Mouse (Mus musculus) hindbrain, embryonic 15.5 days (tissue): Measurements from ENCODE around the gene Qdpr. TPM values are rescaled to one million over a fixed set of nuclear protein-coding genes. Genes with fewer than 3 reads are reported as not detected.

Experiments used
- ATAC-seq: fragments of 200-750 bp; cut with Nextera tagmentation; 2 replicates; pipeline ENCODE4 v1.8.0; 2017; ENCODE audit warnings: low read depth, moderate number of reproducible peaks, moderate TSS enrichment; ENCODE audit not compliant: low FRiP score
- H3K27ac ChIP-seq: fragments of 300-500 bp; sonication (generic); replicated peaks from 2 replicates; pipeline ENCODE4 v1.5.1; 2015; ENCODE audit warnings: mild to moderate bottlenecking, inconsistent platforms
- H3K27me3 ChIP-seq: fragments of 300-500 bp; sonication (generic); 2 replicates; pipeline ENCODE4 v1.6.1; 2015; ENCODE audit warnings: control low read depth, inconsistent platforms
- H3K36me3 ChIP-seq: fragments of 300-500 bp; sonication (generic); 2 replicates; pipeline ENCODE4 v1.6.1; 2015; ENCODE audit warnings: control low read depth, inconsistent platforms
- H3K4me1 ChIP-seq: fragments of 300-500 bp; sonication (generic); replicated peaks from 2 replicates; pipeline ENCODE4 v1.6.1; 2015; ENCODE audit warnings: control low read depth, inconsistent platforms
- H3K4me2 ChIP-seq: fragments of 300-500 bp; sonication (generic); 2 replicates; pipeline ENCODE4 v1.6.1; 2015; ENCODE audit warnings: moderate library complexity, mild to moderate bottlenecking, inconsistent platforms
- H3K4me3 ChIP-seq: fragments of 300-500 bp; sonication (generic); 2 replicates; pipeline ENCODE4 v1.5.1; 2015; ENCODE audit warnings: mild to moderate bottlenecking, inconsistent platforms
- H3K9ac ChIP-seq: fragments of 300-500 bp; sonication (generic); 2 replicates; pipeline ENCODE4 v1.6.1; 2015; ENCODE audit warnings: inconsistent platforms
- H3K9me3 ChIP-seq: fragments of 300-500 bp; sonication (generic); 2 replicates; pipeline ENCODE4 v1.6.1; 2016; ENCODE audit warnings: control low read depth, inconsistent platforms
- WGBS: fragments of 180-500 bp; shearing (Covaris S2); methylation state at CpG from one replicate; pipeline ENCODE4 v1.1.7; 2015; 5-methylcytosine and 5-hydroxymethylcytosine counted together
- polyA plus RNA-seq: library from polyadenylated mRNA; unstranded; fragments of >200 nt; fragmentation: Nextera tagmentation; extraction: Ambion mirVana; gene quantifications from 2 replicates; pipeline ENCODE4 v1.2.1, GENCODE M21; 2015

Gene Qdpr
- 131 and 132 TPM in 2 replicates for polyA plus RNA-seq

DNA sequence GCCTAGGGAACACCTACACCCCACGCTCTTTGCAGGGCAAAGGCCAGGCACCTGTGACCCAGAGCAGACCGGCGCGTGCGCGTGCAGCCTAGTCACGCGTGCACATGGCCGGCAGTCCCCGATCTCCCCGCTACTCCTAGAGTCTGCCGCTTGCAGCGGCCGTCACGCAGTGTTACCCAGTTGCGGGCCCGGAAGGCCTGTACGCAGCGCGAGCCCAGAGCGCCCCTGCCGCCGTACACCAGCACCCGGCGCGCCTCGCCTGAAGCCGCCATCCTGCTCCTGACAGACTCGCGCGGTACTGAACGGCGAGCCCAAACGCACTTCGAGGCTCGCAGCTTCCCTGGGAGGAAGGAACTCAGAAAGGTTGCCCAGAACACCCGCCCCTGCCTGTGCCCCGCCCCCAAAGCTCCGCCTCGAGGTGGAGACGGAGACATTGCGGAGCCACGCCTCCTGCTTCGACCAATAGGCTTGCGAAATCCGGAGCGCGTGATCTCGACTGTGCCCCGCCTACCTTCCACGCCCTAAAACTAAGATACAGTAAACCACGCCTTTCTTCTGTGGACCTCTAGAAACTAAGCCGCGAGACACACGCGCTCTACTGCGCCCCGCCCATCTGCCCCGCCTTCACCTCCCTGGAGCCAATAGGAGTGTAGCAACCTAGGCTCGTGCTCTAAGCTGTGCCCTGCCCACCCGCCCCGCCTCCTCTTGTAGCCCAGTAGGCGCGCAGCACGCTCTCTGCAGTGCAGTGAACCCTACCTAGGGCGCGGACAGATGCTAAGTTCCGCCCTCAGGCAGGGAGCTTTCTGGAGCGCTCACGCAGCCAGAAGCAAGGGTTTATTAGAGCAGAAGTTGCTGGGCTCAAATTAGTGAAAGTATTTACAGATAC is at the start of gene Qdpr:
Qdpr (minus strand) TSS at position 406 of the 886 bp plus-strand sequence.
- peak within 1 kb of the TSS; percentile 81 for H3K27ac ChIP-seq
- H3K9me3 ChIP-seq: no peaks in the 10 kb centered on the region
- 0 out of 2 replicates have a peak, but pooled peaks cover 3% of the 10 kb centered on the region for H3K27me3 ChIP-seq
- H3K36me3 ChIP-seq: no peaks in the 10 kb centered on the region
- H3K4me1 ChIP-seq: peaks cover 21% of the 10 kb centered on the region
- peak; percentile 100 for ATAC-seq
- peak within 1 kb of the TSS; percentile 96 for H3K4me2 ChIP-seq
- H3K4me3 ChIP-seq: peak within 1 kb of the TSS; percentile 75
- peak within 1 kb of the TSS; percentile 79 for H3K9ac ChIP-seq
- under 1% methylated on average over 70 of the region's 70 CpGs for WGBS

DNA sequence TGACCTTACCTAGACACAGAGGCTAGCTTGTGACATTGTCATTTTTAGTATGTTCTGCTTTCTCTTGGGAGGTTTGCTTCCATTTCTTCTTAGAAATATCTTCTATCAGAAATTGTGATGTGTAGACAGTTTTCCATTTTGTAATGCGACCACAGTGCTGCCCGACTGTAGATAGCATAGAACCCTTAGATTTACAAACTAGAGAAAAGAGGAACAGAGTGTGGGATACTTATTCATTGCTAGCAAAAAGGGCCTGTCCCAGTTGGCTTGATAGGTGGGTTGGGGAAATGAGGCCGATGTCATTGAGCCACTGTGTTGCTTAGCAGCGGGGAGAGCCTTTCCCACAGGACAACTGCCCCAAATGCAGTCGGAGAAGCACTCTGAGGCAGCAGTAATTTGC is 47.5 kb upstream of the Qdpr start:
- 89% methylated on average over 5 of the region's 5 CpGs for WGBS
- ATAC-seq: no peak
- H3K27me3 ChIP-seq: no peaks in the 10 kb centered on the region

DNA sequence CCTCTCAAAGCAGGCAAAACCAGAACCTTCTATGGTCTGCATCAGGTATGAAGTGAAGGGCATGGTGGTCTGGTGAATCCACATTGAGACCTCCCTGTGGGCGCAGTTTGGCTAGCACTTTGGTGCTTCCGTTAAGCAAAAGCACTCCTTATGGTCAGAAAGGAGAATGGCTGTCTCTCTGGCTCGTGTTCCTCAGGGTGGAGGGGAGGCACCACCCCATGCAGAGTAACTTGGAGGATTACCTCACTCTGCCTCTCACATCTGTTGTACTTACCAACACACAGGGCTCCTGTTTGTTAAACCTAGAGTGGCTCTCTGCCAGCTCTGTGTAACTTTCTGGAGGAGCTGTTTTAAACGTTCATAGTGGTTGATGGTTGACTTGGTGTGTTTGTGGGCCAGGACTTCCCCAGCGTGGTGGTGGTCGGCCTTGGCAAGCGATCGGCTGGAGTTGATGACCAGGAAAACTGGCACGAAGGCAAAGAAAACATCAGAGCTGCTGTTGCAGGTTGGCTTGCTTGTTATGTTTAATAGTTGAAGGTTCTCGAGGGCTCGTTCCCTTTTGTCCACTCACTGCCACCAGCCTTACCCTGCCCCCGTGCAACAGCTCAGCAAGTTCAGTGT is 47.0 kb upstream of the Qdpr start:
- Histone ChIP-seq H3K4me2 (no peak overlapping the region), H3K4me3 (no peak overlapping the region), H3K9me3 (no peaks in the 10 kb centered on the region), H3K9ac (no peak overlapping the region), H3K4me1 (peaks cover 16% of the 10 kb centered on the region), H3K36me3 (peaks cover 12% of the 10 kb centered on the region; the same call in 1 of the 2 replicates), H3K27me3 (no peaks in the 10 kb centered on the region), H3K27ac (no peak overlapping the region)
- 85% methylated on average over 12 of the region's 12 CpGs for WGBS
- no peak for ATAC-seq

More for the DNA sequence above, 47.5 kb upstream of the Qdpr start:
- Histone ChIP-seq H3K4me2 (no peak overlapping the region), H3K9me3 (no peaks in the 10 kb centered on the region), H3K9ac (no peak overlapping the region), H3K4me3 (no peak overlapping the region), H3K36me3 (peaks cover 12% of the 10 kb centered on the region; the same call in 1 of the 2 replicates), H3K4me1 (peaks cover 13% of the 10 kb centered on the region), H3K27ac (no peak overlapping the region)

DNA sequence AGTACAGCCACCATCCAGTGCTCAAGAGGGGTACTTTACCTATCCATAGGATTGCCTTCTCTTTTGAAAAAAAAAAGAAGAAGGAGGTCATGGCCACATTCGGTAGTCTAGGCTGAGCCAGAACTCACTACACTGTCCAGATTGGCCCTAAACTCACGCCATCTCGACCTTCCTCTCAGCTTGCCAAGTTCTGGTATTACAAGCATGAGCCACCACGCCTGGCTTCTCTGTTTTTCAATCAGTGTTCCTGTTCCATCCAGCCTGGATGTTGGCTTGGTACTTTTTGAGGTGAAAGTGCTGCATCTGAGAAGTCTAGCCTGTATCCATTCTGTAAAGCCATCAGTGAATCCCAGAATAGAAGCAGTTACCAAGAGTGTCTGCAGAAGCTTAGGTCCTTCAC is 46.4 kb upstream of the Qdpr start:
- WGBS: 95% methylated on average over 4 of the region's 4 CpGs

DNA sequence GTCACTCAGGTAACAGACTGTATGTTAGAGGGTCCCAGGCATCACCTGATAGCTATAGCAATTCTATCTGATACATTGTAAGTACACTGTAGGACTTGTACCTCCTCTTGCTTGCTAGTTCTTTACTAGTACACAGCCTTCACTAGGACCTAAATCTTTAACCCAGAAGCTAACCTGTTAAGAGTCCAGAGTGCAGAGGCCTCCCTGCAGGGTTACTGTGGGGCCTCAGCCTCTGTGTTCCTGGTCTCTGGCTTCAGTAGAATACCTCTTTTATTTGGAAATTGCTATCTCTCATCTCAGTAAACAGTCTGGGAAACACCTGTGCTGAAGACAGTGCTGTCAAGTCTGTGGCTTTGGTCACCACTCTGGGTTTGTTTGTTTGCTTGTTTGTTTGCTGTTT is 46.0 kb upstream of the Qdpr start:
- Histone ChIP-seq H3K27ac (no peak overlapping the region), H3K9ac (no peak overlapping the region)

More for the DNA sequence above, 46.4 kb upstream of the Qdpr start:
- ATAC-seq: no peak
- Histone ChIP-seq H3K9me3 (no peaks in the 10 kb centered on the region), H3K27ac (no peak overlapping the region), H3K4me3 (no peak overlapping the region), H3K9ac (no peak overlapping the region), H3K36me3 (peaks cover 12% of the 10 kb centered on the region; the same call in 1 of the 2 replicates), H3K4me2 (no peak overlapping the region), H3K4me1 (peaks cover 16% of the 10 kb centered on the region), H3K27me3 (no peaks in the 10 kb centered on the region)

DNA sequence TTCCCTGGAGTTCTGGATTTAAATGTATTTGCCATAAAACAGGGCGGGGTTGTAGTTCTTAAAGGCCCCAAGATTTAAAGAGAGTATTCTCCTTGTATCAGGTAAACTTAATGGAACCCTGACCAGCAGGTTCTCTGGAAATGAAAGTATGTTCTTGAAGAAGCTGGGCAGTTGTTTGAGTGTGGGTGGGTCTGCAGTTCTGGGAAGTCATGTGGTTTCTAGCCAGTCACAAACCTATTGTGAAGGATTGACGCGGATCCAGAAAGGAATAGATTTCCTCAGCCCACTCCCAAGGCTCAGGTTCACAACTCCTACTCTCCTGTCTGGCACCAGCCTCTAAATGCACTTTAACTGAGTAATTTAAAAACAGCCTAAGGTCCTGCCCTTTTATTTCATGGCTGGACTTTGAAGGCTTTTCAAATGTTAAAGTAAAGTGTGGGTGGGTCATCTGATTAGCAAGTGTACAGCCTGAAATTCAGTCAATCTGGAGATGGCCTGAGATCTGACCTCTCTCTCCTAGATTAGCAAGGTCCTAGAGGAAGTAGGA is 45.5 kb upstream of the Qdpr start:
- H3K4me2 ChIP-seq: no peak overlapping the region
- no peaks in the 10 kb centered on the region for H3K9me3 ChIP-seq
- H3K4me1 ChIP-seq: peaks cover 16% of the 10 kb centered on the region
- ATAC-seq: no peak
- H3K36me3 ChIP-seq: peaks cover 8% of the 10 kb centered on the region; the same call in 1 of the 2 replicates
- H3K27ac ChIP-seq: no peak overlapping the region
- WGBS: 82% methylated on average over 3 of the region's 3 CpGs
- no peak overlapping the region for H3K9ac ChIP-seq
- no peak overlapping the region for H3K4me3 ChIP-seq
- no peaks in the 10 kb centered on the region for H3K27me3 ChIP-seq

More for the DNA sequence above, 46.0 kb upstream of the Qdpr start:
- no peaks in the 10 kb centered on the region for H3K9me3 ChIP-seq
- no peak for ATAC-seq
- peaks cover 16% of the 10 kb centered on the region for H3K4me1 ChIP-seq
- no peak overlapping the region for H3K4me3 ChIP-seq
- peaks cover 12% of the 10 kb centered on the region; the same call in 1 of the 2 replicates for H3K36me3 ChIP-seq
- H3K27me3 ChIP-seq: no peaks in the 10 kb centered on the region
- H3K4me2 ChIP-seq: no peak overlapping the region

DNA sequence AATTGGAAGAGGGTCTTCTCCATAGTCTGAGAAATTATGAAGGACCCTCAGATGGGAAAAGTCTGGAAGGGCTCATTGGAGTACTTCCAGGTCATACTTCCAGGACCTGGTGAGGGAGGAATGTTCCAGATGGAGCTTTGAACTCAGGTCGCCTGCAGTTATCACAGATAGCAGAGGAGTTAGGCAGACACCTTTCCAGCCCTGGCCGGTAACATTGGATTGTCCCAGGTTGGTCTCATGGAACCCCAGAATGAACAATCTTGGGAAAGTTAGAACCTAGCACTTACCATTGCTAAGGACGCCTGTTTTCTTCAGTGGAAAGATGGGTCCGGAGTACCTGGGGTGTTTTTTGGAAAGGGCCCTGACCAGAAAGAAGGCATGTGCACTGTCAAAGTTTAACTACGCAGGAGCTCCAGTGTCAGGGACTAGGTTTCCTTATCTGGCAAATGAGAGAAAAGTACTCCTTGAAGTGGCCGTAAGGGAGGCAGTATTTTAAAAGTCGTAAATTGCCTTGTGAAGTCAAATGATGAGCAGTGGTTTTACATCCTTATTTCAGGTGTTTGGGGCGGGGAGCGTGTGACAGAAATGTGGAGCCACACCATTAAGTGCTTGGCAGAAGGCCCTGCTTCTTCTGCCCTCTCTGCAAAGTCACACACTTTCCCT is 44.2 kb upstream of the Qdpr start:
- H3K36me3 ChIP-seq: peaks cover 4% of the 10 kb centered on the region; the same call in 1 of the 2 replicates
- WGBS: 66% methylated on average over 9 of the region's 9 CpGs
- H3K4me1 ChIP-seq: peaks cover 16% of the 10 kb centered on the region
- no peak for ATAC-seq
- H3K27ac ChIP-seq: peak overlapping the region; percentile 72; the same call in 1 of the 2 replicates
- H3K9me3 ChIP-seq: no peaks in the 10 kb centered on the region
- H3K9ac ChIP-seq: peak overlapping the region; percentile 71
- peak overlapping the region; percentile 90 for H3K4me2 ChIP-seq
- peak overlapping the region; percentile 80 for H3K4me3 ChIP-seq
- no peaks in the 10 kb centered on the region for H3K27me3 ChIP-seq

DNA sequence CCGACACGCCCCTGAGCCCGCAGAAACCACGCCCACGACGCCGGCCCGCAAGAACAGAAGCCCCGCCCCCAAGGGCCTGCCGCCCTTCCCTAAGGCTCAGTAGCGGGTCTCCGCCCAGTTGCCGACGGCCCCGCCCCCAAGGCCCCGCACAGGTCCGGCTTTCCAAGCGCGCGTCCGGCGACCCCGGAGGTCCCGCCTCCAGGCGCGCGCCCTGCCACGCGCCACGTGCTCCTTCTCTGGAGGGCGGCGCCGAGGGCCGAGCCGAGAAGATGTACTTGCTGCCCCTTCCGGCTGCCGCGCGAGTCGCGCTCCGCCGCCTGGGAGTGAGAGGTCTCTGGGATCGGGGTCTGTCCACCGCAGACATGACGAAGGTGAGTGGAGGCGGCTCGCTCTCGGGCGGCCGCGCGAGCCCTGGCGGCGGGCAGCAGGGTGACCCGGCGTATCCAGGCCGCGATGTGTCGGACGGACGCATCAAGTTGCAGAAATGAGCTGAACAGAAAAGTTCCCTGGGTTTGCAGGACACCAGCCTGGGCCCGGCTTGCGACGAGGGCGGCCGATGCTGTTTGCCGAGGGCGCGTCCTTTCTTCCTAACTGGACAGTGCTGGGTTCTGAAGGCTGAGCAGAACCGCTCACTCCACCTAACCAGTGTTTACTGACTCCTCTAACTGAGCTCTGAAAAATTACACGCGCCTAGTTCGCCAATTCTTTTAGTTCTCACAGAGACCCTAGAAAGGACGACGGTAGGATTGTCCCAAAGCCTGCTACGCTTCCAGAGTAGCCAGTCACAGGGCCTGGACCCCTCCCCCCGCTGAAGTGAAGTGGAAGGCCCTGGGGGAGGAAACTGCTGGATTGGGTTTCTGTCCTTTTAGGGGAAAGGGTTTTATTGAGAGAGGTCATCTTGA is 43.4 kb upstream of the Qdpr start, which contains the start of gene Lap3:
Lap3 (plus strand) TSS at position 184 of the 902 bp plus-strand sequence.
- Histone ChIP-seq H3K27ac (peak within 1 kb of the TSS; percentile 72), H3K9me3 (no peaks in the 10 kb centered on the region)
- under 1% methylated on average over 78 of the region's 78 CpGs for WGBS

DNA sequence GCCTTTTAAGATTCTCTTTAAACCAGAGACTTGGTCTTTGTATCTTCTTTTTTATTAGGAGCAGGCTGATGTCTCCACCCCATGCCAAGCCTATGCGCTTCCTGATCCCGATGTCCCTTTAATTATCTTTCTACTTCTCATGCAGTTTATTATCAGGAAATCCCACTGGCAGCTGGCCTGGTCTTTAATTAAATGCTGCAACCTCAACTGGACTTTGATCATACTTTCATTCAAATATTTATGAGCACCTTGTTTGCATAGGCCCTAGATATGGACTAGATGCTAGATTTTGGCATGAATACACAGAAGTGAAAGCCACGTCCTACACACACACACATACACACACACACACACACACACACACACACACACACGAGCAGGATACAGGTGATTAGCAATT is 41.7 kb upstream of the Qdpr start:
- 73% methylated on average over 4 of the region's 4 CpGs for WGBS
- Histone ChIP-seq H3K27me3 (no peaks in the 10 kb centered on the region), H3K4me3 (no peak overlapping the region), H3K36me3 (no peaks in the 10 kb centered on the region), H3K4me1 (peaks cover 16% of the 10 kb centered on the region), H3K27ac (no peak overlapping the region), H3K4me2 (no peak overlapping the region), H3K9ac (no peak overlapping the region), H3K9me3 (no peaks in the 10 kb centered on the region)
- no peak for ATAC-seq

More for the DNA sequence above, 43.4 kb upstream of the Qdpr start, which contains the start of gene Lap3:
- peak within 1 kb of the TSS; percentile 90 for H3K4me2 ChIP-seq
- H3K36me3 ChIP-seq: peaks cover 3% of the 10 kb centered on the region; the same call in 1 of the 2 replicates
- peak; percentile 96 for ATAC-seq
- peak within 1 kb of the TSS; percentile 71 for H3K9ac ChIP-seq
- H3K4me3 ChIP-seq: peak within 1 kb of the TSS; percentile 80
- no peaks in the 10 kb centered on the region for H3K27me3 ChIP-seq
- peaks cover 16% of the 10 kb centered on the region for H3K4me1 ChIP-seq

DNA sequence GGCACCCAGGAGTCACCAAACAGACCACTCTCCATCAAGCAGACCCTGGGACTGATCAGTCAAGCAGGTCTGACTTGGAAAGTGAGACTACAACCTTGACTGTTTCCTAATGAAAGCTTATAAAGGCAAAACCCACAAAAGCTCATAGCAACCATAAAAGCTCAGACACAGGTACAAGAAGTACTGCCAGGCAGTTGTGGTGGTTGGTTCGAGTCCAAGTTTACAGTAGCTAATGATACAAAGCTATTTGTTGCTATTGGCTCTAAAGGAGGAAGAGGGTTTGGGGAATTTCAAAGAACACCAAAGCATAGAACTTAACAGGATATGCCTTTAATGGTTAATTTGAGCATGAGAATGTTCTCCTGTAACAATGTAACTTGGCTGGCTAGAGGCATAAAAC is 33.6 kb upstream of the Qdpr start:
- no peak overlapping the region for H3K9ac ChIP-seq
- no peaks in the 10 kb centered on the region for H3K9me3 ChIP-seq
- H3K4me2 ChIP-seq: no peak overlapping the region
- ATAC-seq: no peak
- 86% methylated on average over 1 of the region's 1 CpGs for WGBS
- no peak overlapping the region for H3K27ac ChIP-seq
- no peaks in the 10 kb centered on the region for H3K27me3 ChIP-seq
- no peak overlapping the region for H3K4me3 ChIP-seq
- H3K36me3 ChIP-seq: no peaks in the 10 kb centered on the region
- H3K4me1 ChIP-seq: no peaks in the 10 kb centered on the region

DNA sequence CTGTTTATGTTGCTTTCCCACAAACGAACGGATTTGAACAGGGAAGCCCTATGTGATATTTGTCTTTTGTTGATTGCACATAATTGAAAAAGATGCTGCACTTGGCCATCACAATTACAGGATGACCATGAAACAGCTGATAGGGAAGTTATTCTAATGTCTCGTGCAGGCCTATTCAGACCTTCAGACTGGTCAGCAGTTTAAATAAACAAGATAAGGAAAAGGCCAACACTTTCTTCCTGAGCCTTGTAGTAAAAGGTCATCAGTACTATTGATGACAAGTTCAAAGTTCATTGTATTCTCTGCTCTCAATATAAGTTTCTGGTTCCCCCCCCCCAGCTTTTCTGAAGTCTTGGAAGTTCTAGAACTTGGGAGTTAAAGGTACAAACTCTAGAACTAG is 32.6 kb upstream of the Qdpr start:
- WGBS: 81% methylated on average over 3 of the region's 3 CpGs
- no peaks in the 10 kb centered on the region for H3K4me1 ChIP-seq
- ATAC-seq: no peak
- no peak overlapping the region for H3K9ac ChIP-seq
- H3K4me3 ChIP-seq: no peak overlapping the region
- H3K27ac ChIP-seq: no peak overlapping the region
- H3K36me3 ChIP-seq: no peaks in the 10 kb centered on the region
- no peaks in the 10 kb centered on the region for H3K27me3 ChIP-seq
- H3K9me3 ChIP-seq: no peaks in the 10 kb centered on the region
- no peak overlapping the region for H3K4me2 ChIP-seq
